Mouse (Mus musculus): ENCODE measurements around the gene Ikbkg. TPM values are rescaled to one million over a fixed set of nuclear protein-coding genes. Genes with fewer than 3 reads are reported as not detected.
"Not testable (repeated sequence)": the region's sequence is repeated elsewhere in the genome, so short reads cannot be mapped to it uniquely, and the experiment has no call there.

Ikbkg gene
- 12.6 and 16.4 TPM in 2 replicates for total RNA-seq (2014; fragmentation: Nextera tagmentation)
- 25.7 and 45.8 TPM in 2 replicates for total RNA-seq (2017)

- ATAC-seq (replicated peaks; ENCODE audit: low FRiP score, low TSS enrichment, poor library complexity, severe bottlenecking), result peak; percentile 100
These were observed at the start of gene Ikbkg, which contains the start of gene Fam3a for GRCm38 (mm10) chrX:74392535-74393443. TSS of gene Ikbkg (plus strand) at chrX:74393290. TSS of gene Fam3a (minus strand) at chrX:74393272.

GRCm38 (mm10) chrX:74352645-74353466 lies 40.2 kb upstream of the Ikbkg start:
- ATAC-seq (replicated peaks; ENCODE audit: low FRiP score, low TSS enrichment, poor library complexity, severe bottlenecking), result no peak

GRCm38 (mm10) chrX:74353467-74353770 lies 39.7 kb upstream of the Ikbkg start, which contains the start of gene Lage3:
TSS of gene Lage3 (minus strand) at chrX:74353618.
- peak; percentile 90 for ATAC-seq (replicated peaks; ENCODE audit: low FRiP score, low TSS enrichment, poor library complexity, severe bottlenecking)

GRCm38 (mm10) chrX:74357069-74357468 lies 36.0 kb upstream of the Ikbkg start:
- not testable (repeated sequence) for ATAC-seq (replicated peaks; ENCODE audit: low FRiP score, low TSS enrichment, poor library complexity, severe bottlenecking)

- no peak for ATAC-seq (replicated peaks; ENCODE audit: low FRiP score, low TSS enrichment, poor library complexity, severe bottlenecking)
These were observed 33.9 kb upstream of the Ikbkg start for GRCm38 (mm10) chrX:74359171-74359570.

- no peak for ATAC-seq (replicated peaks; ENCODE audit: low FRiP score, low TSS enrichment, poor library complexity, severe bottlenecking)
These were observed 25.6 kb upstream of the Ikbkg start for GRCm38 (mm10) chrX:74367512-74367911.

- ATAC-seq (replicated peaks; ENCODE audit: low FRiP score, low TSS enrichment, poor library complexity, severe bottlenecking), result peak; percentile 70
These were observed 24.7 kb upstream of the Ikbkg start for GRCm38 (mm10) chrX:74368209-74368909.

GRCm38 (mm10) chrX:74372888-74373549 lies 20.1 kb upstream of the Ikbkg start, which contains the start of the genes Ubl4a and Slc10a3:
TSS of gene Ubl4a (minus strand) at chrX:74373218.
TSS of gene Slc10a3 (minus strand) at chrX:74373349.
- peak; percentile 95 for ATAC-seq (replicated peaks; ENCODE audit: low FRiP score, low TSS enrichment, poor library complexity, severe bottlenecking)

GRCm38 (mm10) chrX:74384451-74384850 lies 8.6 kb upstream of the Ikbkg start:
- ATAC-seq (replicated peaks; ENCODE audit: low FRiP score, low TSS enrichment, poor library complexity, severe bottlenecking), result peak; percentile 88

GRCm38 (mm10) chrX:74388153-74388552 lies 4.9 kb upstream of the Ikbkg start:
- peak; percentile 36; the same call in 1 of the 2 replicates for ATAC-seq (replicated peaks; ENCODE audit: low FRiP score, low TSS enrichment, poor library complexity, severe bottlenecking)

GRCm38 (mm10) chrX:74400136-74400535 lies 7.0 kb downstream of the Ikbkg start:
- ATAC-seq (replicated peaks; ENCODE audit: low FRiP score, low TSS enrichment, poor library complexity, severe bottlenecking), result no peak

GRCm38 (mm10) chrX:74408340-74408739 lies 15.2 kb downstream of the Ikbkg start:
- ATAC-seq (replicated peaks; ENCODE audit: low FRiP score, low TSS enrichment, poor library complexity, severe bottlenecking), result no peak

- ATAC-seq (replicated peaks; ENCODE audit: low FRiP score, low TSS enrichment, poor library complexity, severe bottlenecking), result peak; percentile 80
These were observed 20.3 kb downstream of the Ikbkg start for GRCm38 (mm10) chrX:74413377-74413776.

GRCm38 (mm10) chrX:74424443-74424842 lies 31.4 kb downstream of the Ikbkg start:
- ATAC-seq (replicated peaks; ENCODE audit: low FRiP score, low TSS enrichment, poor library complexity, severe bottlenecking), result no peak

- ATAC-seq (replicated peaks; ENCODE audit: low FRiP score, low TSS enrichment, poor library complexity, severe bottlenecking), result peak; percentile 41; the same call in 1 of the 2 replicates
These were observed 32.1 kb downstream of the Ikbkg start for GRCm38 (mm10) chrX:74425195-74425594.

GRCm38 (mm10) chrX:74426256-74426655 lies 33.2 kb downstream of the Ikbkg start:
- ATAC-seq (replicated peaks; ENCODE audit: low FRiP score, low TSS enrichment, poor library complexity, severe bottlenecking), result no peak

- no peak for ATAC-seq (replicated peaks; ENCODE audit: low FRiP score, low TSS enrichment, poor library complexity, severe bottlenecking)
These were observed 34.0 kb downstream of the Ikbkg start for GRCm38 (mm10) chrX:74427116-74427515.

- ATAC-seq (replicated peaks; ENCODE audit: low FRiP score, low TSS enrichment, poor library complexity, severe bottlenecking), result no peak
These were observed 35.2 kb downstream of the Ikbkg start for GRCm38 (mm10) chrX:74428146-74428825.
